Mouse (Mus musculus): ENCODE data around the gene Rapgef4.

DNA sequence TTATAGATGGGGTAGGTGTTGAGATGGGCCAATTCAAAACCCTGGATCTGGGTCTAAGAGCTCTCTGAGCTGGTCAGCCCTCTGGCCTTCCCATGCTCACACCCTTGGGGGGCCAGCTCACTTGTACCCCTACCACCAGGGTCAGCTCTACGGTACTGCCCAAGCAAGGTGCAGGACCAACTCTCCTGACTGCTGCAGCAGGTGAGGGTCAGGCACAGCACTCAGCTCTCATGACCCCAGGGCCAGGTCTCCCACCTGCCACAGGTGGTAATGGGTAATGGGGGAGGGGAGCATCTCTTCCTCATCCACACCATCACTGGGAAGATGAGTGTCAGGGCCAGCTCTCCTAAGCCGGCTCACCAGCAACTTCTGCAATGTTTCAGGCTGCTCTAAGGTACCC, 17.5 kb downstream of the Rapgef4 start:
- no peak for TF ChIP-seq POLR2A (IDR thresholded peaks at IDR 0.05; ENCODE audit: low read depth, low read length)
- TF ChIP-seq CTCF (IDR thresholded peaks at IDR 0.05; ENCODE audit: extremely low read depth, insufficient read depth, insufficient read length, insufficient replicate concordance), result no peak

Measured in spleen, adult 2 months (tissue).